Mouse (Mus musculus) adrenal gland, adult (tissue): Measurements from ENCODE around the gene Plxnb2.

Experiments used
- DNase-seq, 2 experiments: peaks; one replicate each; pipeline ENCODE4 v3.0.0; 2022 to 2023; ENCODE audit warnings: low spot score in 1 of 2; ENCODE audit not compliant: inconsistent age in 2 of 2

The Plxnb2 gene

GRCm38 (mm10) chr15:89180571-89181229, at the start of gene Plxnb2:
TSS of gene Plxnb2 (minus strand) at chr15:89180788.
- peak; percentile 90 to 96 for DNase-seq

GRCm38 (mm10) chr15:89215611-89216233, 35.1 kb upstream of the Plxnb2 start:
- peak; percentile 71 to 78 for DNase-seq

GRCm38 (mm10) chr15:89214953-89215352, 34.4 kb upstream of the Plxnb2 start:
- no peak for DNase-seq

- DNase-seq = no peak
Measured at GRCm38 (mm10) chr15:89213517-89213916, 32.9 kb upstream of the Plxnb2 start.

- no peak for DNase-seq
Measured at GRCm38 (mm10) chr15:89212495-89212894, 31.9 kb upstream of the Plxnb2 start.

- DNase-seq = peak in 1 of 2 experiments; percentile 52
Measured at GRCm38 (mm10) chr15:89211716-89212461, 31.3 kb upstream of the Plxnb2 start.

- peak; percentile 85 to 95 for DNase-seq
Measured at GRCm38 (mm10) chr15:89210915-89211715, 30.5 kb upstream of the Plxnb2 start, which contains the start of gene Ppp6r2. TSS of gene Ppp6r2 (plus strand) at chr15:89211553.

- DNase-seq = peak; percentile 83 to 97
Measured at GRCm38 (mm10) chr15:89209886-89210761, 29.5 kb upstream of the Plxnb2 start.

- no peak for DNase-seq
Measured at GRCm38 (mm10) chr15:89207457-89207856, 26.9 kb upstream of the Plxnb2 start.

- DNase-seq = peak in 1 of 2 experiments; percentile 54
Measured at GRCm38 (mm10) chr15:89197056-89197455, 16.5 kb upstream of the Plxnb2 start.

GRCm38 (mm10) chr15:89196313-89196706, 15.7 kb upstream of the Plxnb2 start, which contains the start of gene Dennd6b:
TSS of gene Dennd6b (minus strand) at chr15:89196496.
- peak; percentile 97 to 99 for DNase-seq

- DNase-seq = peak; percentile 94 to 98
Measured at GRCm38 (mm10) chr15:89195690-89196312, 15.2 kb upstream of the Plxnb2 start.

GRCm38 (mm10) chr15:89195261-89195681, 14.7 kb upstream of the Plxnb2 start:
- peak in 1 of 2 experiments; percentile 59 for DNase-seq

- DNase-seq = peak; percentile 54 to 82
Measured at GRCm38 (mm10) chr15:89184937-89185227, 4.3 kb upstream of the Plxnb2 start.

- peak in 1 of 2 experiments; percentile 36 for DNase-seq
Measured at GRCm38 (mm10) chr15:89184141-89184936, 3.8 kb upstream of the Plxnb2 start.

GRCm38 (mm10) chr15:89182842-89183241, 2.3 kb upstream of the Plxnb2 start:
- DNase-seq = no peak

GRCm38 (mm10) chr15:89182328-89182741, 1.7 kb upstream of the Plxnb2 start:
- peak; percentile 60 to 70 for DNase-seq

GRCm38 (mm10) chr15:89181561-89182270, 1.1 kb upstream of the Plxnb2 start:
- DNase-seq = peak; percentile 11 to 59
